Mouse (Mus musculus) kidney, embryonic 14.5 days (tissue): ENCODE measurements around the gene Meis2. TPM values are rescaled to one million over a fixed set of nuclear protein-coding genes. Genes with fewer than 3 reads are reported as not detected.

ENCODE experiments used
- ATAC-seq: fragments of 200-750 bp; cut with Nextera tagmentation; 2 replicates; pipeline ENCODE4 v1.8.0; 2017; ENCODE audit warnings: moderate number of reproducible peaks, mild to moderate bottlenecking, moderate TSS enrichment, moderate library complexity; ENCODE audit not compliant: low FRiP score, low TSS enrichment
- H3K27ac ChIP-seq: fragments of 300-500 bp; sonication (generic); 2 replicates; pipeline ENCODE4 v1.5.1; 2014; ENCODE audit warnings: low read depth, mild to moderate bottlenecking, low read length, moderate library complexity, mixed read lengths
- H3K27me3 ChIP-seq: fragments of 300-500 bp; sonication (generic); 2 replicates; pipeline ENCODE4 v1.6.1; 2014; ENCODE audit warnings: mild to moderate bottlenecking, low read length; ENCODE audit not compliant: control insufficient read depth, insufficient read depth
- H3K36me3 ChIP-seq: fragments of 300-500 bp; sonication (generic); 2 replicates; pipeline ENCODE4 v1.6.1; 2014; ENCODE audit warnings: low read length, mixed read lengths; ENCODE audit not compliant: control insufficient read depth, insufficient read depth
- H3K4me1 ChIP-seq: fragments of 300-500 bp; sonication (generic); 2 replicates; pipeline ENCODE4 v1.6.1; 2014; ENCODE audit warnings: low read length, mixed read lengths; ENCODE audit not compliant: control insufficient read depth, insufficient read depth
- H3K4me2 ChIP-seq: fragments of 300-500 bp; sonication (generic); replicated peaks from 2 replicates; pipeline ENCODE4 v1.6.1; 2014; ENCODE audit warnings: low read depth, mild to moderate bottlenecking, low read length
- H3K4me3 ChIP-seq: fragments of 300-500 bp; sonication (generic); 2 replicates; pipeline ENCODE4 v1.5.1; 2014; ENCODE audit warnings: mild to moderate bottlenecking, low read length
- H3K9ac ChIP-seq: fragments of 300-500 bp; sonication (generic); 2 replicates; pipeline ENCODE4 v1.6.1; 2014; ENCODE audit warnings: low read depth, mild to moderate bottlenecking, low read length, moderate library complexity
- H3K9me3 ChIP-seq: fragments of 300-500 bp; sonication (generic); 2 replicates; pipeline ENCODE4 v1.6.1; 2016; ENCODE audit warnings: low read length; ENCODE audit not compliant: control insufficient read depth
- WGBS: fragments of 180-500 bp; shearing (Covaris S2); extraction: QIAGEN DNeasy Blood & Tissue Kit; methylation state at CpG from one replicate; pipeline ENCODE4 v1.1.7; 2014; 5-methylcytosine and 5-hydroxymethylcytosine counted together
- polyA plus RNA-seq: library from polyadenylated mRNA; unstranded; fragments of >200 nt; fragmentation: Nextera tagmentation; extraction: Ambion mirVana; gene quantifications from 2 replicates; pipeline ENCODE4 v1.2.1, GENCODE M21; 2014

The Meis2 gene
- polyA plus RNA-seq, 1 experiment from 2014 or later, result 112 TPM

- no peaks in the 10 kb centered on the region for H3K27me3 ChIP-seq
- WGBS, result 0% methylated on average over 23 of the region's 23 CpGs
These were observed 10.3 kb upstream of the Meis2 start for GRCm38 (mm10) chr2:116075902-116076301.

GRCm38 (mm10) chr2:116075477-116075876 lies 9.8 kb upstream of the Meis2 start:
- no peaks in the 10 kb centered on the region for H3K9me3 ChIP-seq
- no peaks in the 10 kb centered on the region for H3K27me3 ChIP-seq
- peaks cover 12% of the 10 kb centered on the region; the same call in 1 of the 2 replicates for H3K4me1 ChIP-seq
- H3K4me2 ChIP-seq, result peak overlapping the region; percentile 74
- H3K36me3 ChIP-seq, result peaks cover 2% of the 10 kb centered on the region; the same call in 1 of the 2 replicates
- peak overlapping the region; percentile 46 for H3K4me3 ChIP-seq
- H3K9ac ChIP-seq, result peak overlapping the region; percentile 55; the same call in 1 of the 2 replicates
- peak overlapping the region; percentile 52; the same call in 1 of the 2 replicates for H3K27ac ChIP-seq
- ATAC-seq, result peak; percentile 47
- WGBS, result under 1% methylated on average over 20 of the region's 20 CpGs

More at GRCm38 (mm10) chr2:116075902-116076301, 10.3 kb upstream of the Meis2 start:
- peak overlapping the region; percentile 46 for H3K4me3 ChIP-seq
- H3K9me3 ChIP-seq, result peaks cover under 1% of the 10 kb centered on the region; the same call in 1 of the 2 replicates
- H3K36me3 ChIP-seq, result peaks cover 2% of the 10 kb centered on the region; the same call in 1 of the 2 replicates
- H3K4me1 ChIP-seq, result peaks cover 12% of the 10 kb centered on the region; the same call in 1 of the 2 replicates
- peak; percentile 86 for ATAC-seq
- peak overlapping the region; percentile 52; the same call in 1 of the 2 replicates for H3K27ac ChIP-seq
- peak overlapping the region; percentile 74 for H3K4me2 ChIP-seq
- H3K9ac ChIP-seq, result peak overlapping the region; percentile 55

- Histone ChIP-seq H3K4me3 (peak overlapping the region; percentile 46), H3K36me3 (peaks cover 2% of the 10 kb centered on the region; the same call in 1 of the 2 replicates), H3K9me3 (no peaks in the 10 kb centered on the region), H3K9ac (peak overlapping the region; percentile 55; the same call in 1 of the 2 replicates), H3K27ac (peak overlapping the region; percentile 52; the same call in 1 of the 2 replicates), H3K4me2 (peak overlapping the region; percentile 74), H3K27me3 (no peaks in the 10 kb centered on the region), H3K4me1 (peaks cover 12% of the 10 kb centered on the region; the same call in 1 of the 2 replicates)
- WGBS, result 6% methylated on average over 17 of the region's 17 CpGs
- ATAC-seq, result no peak
These were observed 9.2 kb upstream of the Meis2 start for GRCm38 (mm10) chr2:116074726-116075440.

- no peaks in the 10 kb centered on the region for H3K9me3 ChIP-seq
- H3K27me3 ChIP-seq, result no peaks in the 10 kb centered on the region
- peak overlapping the region; percentile 52; the same call in 1 of the 2 replicates for H3K27ac ChIP-seq
- no peak for ATAC-seq
- H3K4me2 ChIP-seq, result peak overlapping the region; percentile 74
- 0 out of 2 replicates have a peak overlapping the region, but pooled peaks have one; percentile 46 for H3K9ac ChIP-seq
- no peak overlapping the region; the same call in 1 of the 2 replicates for H3K4me3 ChIP-seq
- WGBS, result 17% methylated on average over 3 of the region's 3 CpGs
- peaks cover 12% of the 10 kb centered on the region; the same call in 1 of the 2 replicates for H3K4me1 ChIP-seq
- peaks cover 2% of the 10 kb centered on the region; the same call in 1 of the 2 replicates for H3K36me3 ChIP-seq
These were observed 8.4 kb upstream of the Meis2 start for GRCm38 (mm10) chr2:116074061-116074460.

- H3K4me1 ChIP-seq, result peaks cover 12% of the 10 kb centered on the region; the same call in 1 of the 2 replicates
- H3K27me3 ChIP-seq, result no peaks in the 10 kb centered on the region
- H3K4me3 ChIP-seq, result peak overlapping the region; percentile 11; the same call in 1 of the 2 replicates
- no peaks in the 10 kb centered on the region for H3K9me3 ChIP-seq
- no peak for ATAC-seq
- peak overlapping the region; percentile 46 for H3K9ac ChIP-seq
- peaks cover 2% of the 10 kb centered on the region; the same call in 1 of the 2 replicates for H3K36me3 ChIP-seq
- no peak overlapping the region for H3K27ac ChIP-seq
- 22% methylated on average over 9 of the region's 9 CpGs for WGBS
- H3K4me2 ChIP-seq, result peak overlapping the region; percentile 74
These were observed 7.8 kb upstream of the Meis2 start for GRCm38 (mm10) chr2:116073311-116073904.

GRCm38 (mm10) chr2:116072706-116073105 lies 7.1 kb upstream of the Meis2 start:
- Histone ChIP-seq H3K9ac (peak overlapping the region; percentile 91), H3K27ac (peak overlapping the region; percentile 99; the same call in 1 of the 2 replicates), H3K36me3 (peaks cover 2% of the 10 kb centered on the region; the same call in 1 of the 2 replicates), H3K4me1 (peaks cover 12% of the 10 kb centered on the region; the same call in 1 of the 2 replicates), H3K4me3 (peak overlapping the region; percentile 72), H3K4me2 (peak overlapping the region; percentile 74), H3K9me3 (no peaks in the 10 kb centered on the region), H3K27me3 (no peaks in the 10 kb centered on the region)
- ATAC-seq, result no peak
- WGBS, result 7% methylated on average over 5 of the region's 5 CpGs

- H3K4me3 ChIP-seq, result peak overlapping the region; percentile 72
- H3K9ac ChIP-seq, result peak overlapping the region; percentile 91
- no peaks in the 10 kb centered on the region for H3K9me3 ChIP-seq
- H3K4me2 ChIP-seq, result peak overlapping the region; percentile 74
- H3K27ac ChIP-seq, result peak overlapping the region; percentile 99; the same call in 1 of the 2 replicates
- WGBS, result under 1% methylated on average over 13 of the region's 13 CpGs
- peaks cover 2% of the 10 kb centered on the region; the same call in 1 of the 2 replicates for H3K36me3 ChIP-seq
- peaks cover 12% of the 10 kb centered on the region; the same call in 1 of the 2 replicates for H3K4me1 ChIP-seq
- no peak for ATAC-seq
- H3K27me3 ChIP-seq, result no peaks in the 10 kb centered on the region
These were observed 6.6 kb upstream of the Meis2 start for GRCm38 (mm10) chr2:116072321-116072640.

GRCm38 (mm10) chr2:116071571-116072320 lies 6.1 kb upstream of the Meis2 start:
- peaks cover 2% of the 10 kb centered on the region; the same call in 1 of the 2 replicates for H3K36me3 ChIP-seq
- peak overlapping the region; percentile 74 for H3K4me2 ChIP-seq
- peaks cover 12% of the 10 kb centered on the region; the same call in 1 of the 2 replicates for H3K4me1 ChIP-seq
- H3K9me3 ChIP-seq, result no peaks in the 10 kb centered on the region
- ATAC-seq, result no peak
- peak overlapping the region; percentile 99 for H3K27ac ChIP-seq
- H3K27me3 ChIP-seq, result no peaks in the 10 kb centered on the region
- WGBS, result under 1% methylated on average over 25 of the region's 25 CpGs
- H3K9ac ChIP-seq, result peak overlapping the region; percentile 91
- peak overlapping the region; percentile 72 for H3K4me3 ChIP-seq
